8 mouse cellular contexts compared by ENCODE assay signal in genomic region chr4:148558297-148559000, GRCm38 (mm10). TPM values are rescaled to one million over a fixed set of nuclear protein-coding genes. Genes with fewer than 3 reads are reported as not detected.
DNase-seq lines count a peak whose midpoint lies in the region; ATAC-seq and TF ChIP-seq lines count a peak whose summit lies in the region.

TSS of gene Exosc10 (plus strand) at chr4:148558429.

- in situ Hi-C loops in ES-E14 (cut with MboI; ENCODE audit: low sequenced_read_pairs in 2 of 2, unreplicated experiment in 2 of 2), result no loop called here

- H3K4me2 ChIP-seq in forebrain, embryonic 16.5 days (ENCODE audit: low read length), result peak within 1 kb of the TSS; percentile 78
- H3K4me2 ChIP-seq in lung, embryonic 14.5 days, result peak within 1 kb of the TSS; percentile 77

- DNase-seq in ES-E14 (ENCODE audit: low read depth, low spot score), result peak; percentile 72
- peak; percentile 82 for DNase-seq in cerebellum, adult 11-12 months
- DNase-seq in heart, postnatal 36 days, result peak; percentile 90 to 92
- DNase-seq in layer of hippocampus, adult 2 months (ENCODE audit: low spot score in 2 of 2), result peak; percentile 79 to 84
- peak; percentile 96 for DNase-seq in lung, embryonic 14.5 days
- peak; percentile 85 for DNase-seq in thymus, adult 2 months

- peak; percentile 96 for ATAC-seq in forebrain, embryonic 16.5 days
- ATAC-seq in lung, embryonic 14.5 days (ENCODE audit: insufficient read depth), result peak; percentile 92

- peak within 1 kb of the TSS; percentile 71 to 99 for H3K4me3 ChIP-seq in ES-E14 (ENCODE audit: insufficient read depth in 1 of 2, low read depth in 1 of 2, low read length in 2 of 2, poor library complexity in 1 of 2, severe bottlenecking in 1 of 2)
- H3K4me3 ChIP-seq in forebrain, embryonic 16.5 days (replicated peaks; ENCODE audit: low read length), result peak within 1 kb of the TSS; percentile 85
- peak within 1 kb of the TSS; percentile 85 for H3K4me3 ChIP-seq in layer of hippocampus, adult 2 months
- H3K4me3 ChIP-seq in lung, embryonic 14.5 days (ENCODE audit: low read depth, low read length), result peak within 1 kb of the TSS; percentile 87
- peak within 1 kb of the TSS; percentile 98 for H3K4me3 ChIP-seq in olfactory bulb, adult 2 months (ENCODE audit: insufficient read depth, low read depth, low read length)
- H3K4me3 ChIP-seq in thymus, adult 2 months (ENCODE audit: control insufficient read depth, insufficient read depth, low read length), result peak within 1 kb of the TSS; percentile 82

- H3K27ac ChIP-seq in ES-E14 (ENCODE audit: insufficient read depth, low read depth, low read length, poor library complexity, severe bottlenecking), result peak within 1 kb of the TSS; percentile 90
- H3K27ac ChIP-seq in forebrain, embryonic 16.5 days (ENCODE audit: low read length), result peak within 1 kb of the TSS; percentile 96
- peak within 1 kb of the TSS; percentile 100 for H3K27ac ChIP-seq in layer of hippocampus, adult 2 months
- H3K27ac ChIP-seq in lung, embryonic 14.5 days (ENCODE audit: low read depth), result peak within 1 kb of the TSS; percentile 95
- H3K27ac ChIP-seq in olfactory bulb, adult 2 months (ENCODE audit: insufficient read depth, low read depth, low read length), result peak within 1 kb of the TSS; percentile 94
- peak within 1 kb of the TSS; percentile 76 for H3K27ac ChIP-seq in thymus, adult 2 months (ENCODE audit: control insufficient read depth, insufficient read depth, low read length)

- H3K9ac ChIP-seq in ES-E14 (ENCODE audit: insufficient read depth, low read depth, low read length, poor library complexity, severe bottlenecking), result peak within 1 kb of the TSS; percentile 99
- H3K9ac ChIP-seq in forebrain, embryonic 16.5 days (replicated peaks; ENCODE audit: low read depth, low read length), result peak within 1 kb of the TSS; percentile 97
- H3K9ac ChIP-seq in lung, embryonic 14.5 days, result peak within 1 kb of the TSS; percentile 97

- WGBS in forebrain, embryonic 16.5 days, result 0% methylated on average over 57 of the region's 63 CpGs
- under 1% methylated on average over 63 of the region's 63 CpGs for WGBS in lung, embryonic 14.5 days
- WGBS in olfactory bulb, adult 2 months, result under 1% methylated on average over 63 of the region's 63 CpGs
- WGBS in thymus, adult 2 months, result under 1% methylated on average over 63 of the region's 63 CpGs

- no peak; the same call in 1 of the 2 replicates for TF ChIP-seq CTCF in layer of hippocampus, adult 2 months (conservative IDR thresholded peaks at IDR 0.05)
- TF ChIP-seq CTCF in lung, embryonic 14.5 days (IDR thresholded peaks at IDR 0.05; ENCODE audit: low read depth), result no peak
- TF ChIP-seq CTCF in olfactory bulb, adult 2 months (IDR thresholded peaks at IDR 0.05; ENCODE audit: insufficient read depth, low read depth, low read length), result no peak
- peak; percentile 66; the same call in 1 of the 2 replicates for TF ChIP-seq CTCF in thymus, adult 2 months (IDR thresholded peaks at IDR 0.05; ENCODE audit: borderline replicate concordance, control insufficient read depth, extremely low read depth, insufficient read depth, low read length, poor library complexity)

- H3K9me3 ChIP-seq in ES-E14 (ENCODE audit: control insufficient read depth, insufficient read depth, low read depth, low read length), result no peaks in the 10 kb centered on the region
- no peaks in the 10 kb centered on the region for H3K9me3 ChIP-seq in forebrain, embryonic 16.5 days (ENCODE audit: control insufficient read depth, low read length)
- no peaks in the 10 kb centered on the region for H3K9me3 ChIP-seq in lung, embryonic 14.5 days (ENCODE audit: low read depth, low read length)

- no peaks in the 10 kb centered on the region for H3K27me3 ChIP-seq in forebrain, embryonic 16.5 days (replicated peaks; ENCODE audit: control insufficient read depth, insufficient read depth, low read length)
- H3K27me3 ChIP-seq in lung, embryonic 14.5 days (ENCODE audit: insufficient read depth, low read length), result no peaks in the 10 kb centered on the region
- no peaks in the 10 kb centered on the region for H3K27me3 ChIP-seq in thymus, adult 2 months (ENCODE audit: control insufficient read depth, insufficient read depth, low read length)

- peaks cover 31% of the 10 kb centered on the region for H3K36me3 ChIP-seq in ES-E14 (ENCODE audit: control insufficient read depth, insufficient read depth, low read length, poor library complexity, severe bottlenecking)
- peaks cover 39% of the 10 kb centered on the region for H3K36me3 ChIP-seq in forebrain, embryonic 16.5 days (ENCODE audit: control insufficient read depth, insufficient read depth)
- peaks cover 60% of the 10 kb centered on the region for H3K36me3 ChIP-seq in lung, embryonic 14.5 days (ENCODE audit: insufficient read depth)
- peaks cover 40% of the 10 kb centered on the region for H3K36me3 ChIP-seq in thymus, adult 2 months (ENCODE audit: control insufficient read depth, insufficient read depth, low read length)

- intact Hi-C loops in heart, postnatal 36 days (cut with DNase I), result loop anchor here (5.0 kb wide), 1 partner anchor 49 kb away; no protein-coding TSS in a partner anchor

- peak; percentile 62; the same call in 1 of the 2 replicates for TF ChIP-seq POLR2A in olfactory bulb, adult 2 months (IDR thresholded peaks at IDR 0.05; ENCODE audit: insufficient read depth, low read depth, low read length)
- TF ChIP-seq POLR2A in thymus, adult 2 months (IDR thresholded peaks at IDR 0.05; ENCODE audit: control insufficient read depth, extremely low read depth, insufficient read depth, low read length, poor library complexity), result peak; percentile 71; the same call in 1 of the 2 replicates

- peaks cover 0 to 2% of the 10 kb centered on the region in 2 experiments; a peak in 2 of 4 replicates for H3K4me1 ChIP-seq in ES-E14 (ENCODE audit: control insufficient read depth in 2 of 2, insufficient read depth in 2 of 2, low read length in 2 of 2, poor library complexity in 1 of 2)
- peaks cover 13% of the 10 kb centered on the region for H3K4me1 ChIP-seq in forebrain, embryonic 16.5 days (replicated peaks; ENCODE audit: control insufficient read depth, insufficient read depth, low read length)
- no peaks in the 10 kb centered on the region for H3K4me1 ChIP-seq in lung, embryonic 14.5 days (ENCODE audit: insufficient read depth)
- no peaks in the 10 kb centered on the region for H3K4me1 ChIP-seq in olfactory bulb, adult 2 months (ENCODE audit: control insufficient read depth, insufficient read depth, low read length)
- peaks cover 10% of the 10 kb centered on the region for H3K4me1 ChIP-seq in thymus, adult 2 months (replicated peaks; ENCODE audit: control insufficient read depth, insufficient read depth, low read length)

TF ChIP-seq in ES-E14, 5 proteins besides CTCF, POLR2A, EP300 and RAD21:
- TF ChIP-seq MAFK (IDR thresholded peaks at IDR 0.05; ENCODE audit: insufficient read depth, low read depth, low read length) (no peak), ZNF384 (IDR thresholded peaks at IDR 0.05; ENCODE audit: low read depth, low read length) (0 out of 2 replicates have a peak, but pooled peaks have one; percentile 2), HCFC1 (IDR thresholded peaks at IDR 0.05; ENCODE audit: borderline replicate concordance, insufficient read depth, low read length) (peak; percentile 13; the same call in 1 of the 2 replicates), ZC3H11A (IDR thresholded peaks at IDR 0.05; ENCODE audit: borderline replicate concordance, low read depth, low read length) (no peak), CHD2 (IDR thresholded peaks at IDR 0.05; ENCODE audit: low read depth, low read length) (peak; percentile 95)

RNA-seq across cellular contexts. Expression of gene Exosc10, which starts in this region (rescaled TPM):
- 76.5 and 78.4 TPM in 2 replicates for total RNA-seq in ES-E14 (2012; rRNA removed)
- polyA plus RNA-seq in forebrain, embryonic 16.5 days (2015; fragmentation: Nextera tagmentation; extraction: Ambion mirVana), result 105 and 107 TPM in 2 replicates
- 10 to 100 TPM; 38.5 to 43.2 TPM for total RNA-seq in heart, postnatal 36 days (2021)
- 10 to 100 TPM; 49.0 to 56.8 TPM for total RNA-seq in layer of hippocampus, adult 2 months (2021)
- polyA plus RNA-seq in lung, embryonic 14.5 days (2014; fragmentation: Nextera tagmentation; extraction: Ambion mirVana), result 104 and 105 TPM in 2 replicates
- not detected in 2 replicates for polyA plus RNA-seq in olfactory bulb, adult 2 months (2012; ENCODE audit: insufficient read depth, insufficient read length, low replicate concordance, missing spikeins)
- 69.1 and 73.4 TPM in 2 replicates for polyA plus RNA-seq in thymus, adult 2 months (2012; rRNA removed)

Comparison
In these comparisons a context has a peak if more than half of its experiments do, and no peak if none do; other contexts are left out.
1. Peak in every context shown above with its lines: DNase-seq, ATAC-seq, H3K4me3 ChIP-seq and H3K27ac ChIP-seq.